Mouse (Mus musculus) liver, embryonic 13.5 days (tissue): ENCODE measurements around the gene Arhgap44. TPM values are rescaled to one million over a fixed set of nuclear protein-coding genes. Genes with fewer than 3 reads are reported as not detected.
A peak's percentile ranks its signal among the peaks of the same experiment; 100 is the strongest.

Experiments
- ATAC-seq: fragments of 200-750 bp; cut with Nextera tagmentation; 2 replicates; pipeline ENCODE4 v1.8.0; 2017; ENCODE audit warnings: low read depth, mild to moderate bottlenecking, moderate number of reproducible peaks, moderate library complexity
- DNase-seq: peaks from one replicate; pipeline ENCODE4 v3.0.0; 2022
- H3K27ac ChIP-seq: fragments of 300-500 bp; sonication (generic); 2 replicates; pipeline ENCODE4 v1.5.1; 2015; ENCODE audit warnings: moderate library complexity, mild to moderate bottlenecking, inconsistent platforms
- H3K27me3 ChIP-seq: fragments of 300-500 bp; sonication (generic); 2 replicates; pipeline ENCODE4 v1.6.1; 2015; ENCODE audit warnings: mild to moderate bottlenecking, inconsistent platforms
- H3K36me3 ChIP-seq: fragments of 300-500 bp; sonication (generic); 2 replicates; pipeline ENCODE4 v1.6.1; 2015; ENCODE audit warnings: mild to moderate bottlenecking, inconsistent platforms
- H3K4me1 ChIP-seq: fragments of 300-500 bp; sonication (generic); replicated peaks from 2 replicates; pipeline ENCODE4 v1.6.1; 2015; ENCODE audit warnings: inconsistent platforms
- H3K4me2 ChIP-seq: fragments of 300-500 bp; sonication (generic); 2 replicates; pipeline ENCODE4 v1.6.1; 2015; ENCODE audit warnings: inconsistent platforms, mild to moderate bottlenecking, moderate library complexity
- H3K4me3 ChIP-seq: fragments of 300-500 bp; sonication (generic); replicated peaks from 2 replicates; pipeline ENCODE4 v1.5.1; 2015; ENCODE audit warnings: mild to moderate bottlenecking, inconsistent platforms
- H3K9ac ChIP-seq: fragments of 300-500 bp; sonication (generic); 2 replicates; pipeline ENCODE4 v1.6.1; 2015; ENCODE audit warnings: mild to moderate bottlenecking, inconsistent platforms
- H3K9me3 ChIP-seq: fragments of 300-500 bp; sonication (generic); replicated peaks from 2 replicates; pipeline ENCODE4 v1.6.1; 2016; ENCODE audit warnings: inconsistent platforms
- WGBS: fragments of 180-500 bp; shearing (Covaris S2); methylation state at CpG from one replicate; pipeline ENCODE4 v1.1.7; 2015; ENCODE audit not compliant: insufficient replicate concordance; 5-methylcytosine and 5-hydroxymethylcytosine counted together
- polyA plus RNA-seq: library from polyadenylated mRNA; unstranded; fragments of >200 nt; fragmentation: Nextera tagmentation; extraction: Ambion mirVana; gene quantifications from 2 replicates; pipeline ENCODE4 v1.2.1, GENCODE M21; 2015

Arhgap44 gene
- polyA plus RNA-seq, 1 experiment from 2014 or later, result 0.66 TPM

DNA sequence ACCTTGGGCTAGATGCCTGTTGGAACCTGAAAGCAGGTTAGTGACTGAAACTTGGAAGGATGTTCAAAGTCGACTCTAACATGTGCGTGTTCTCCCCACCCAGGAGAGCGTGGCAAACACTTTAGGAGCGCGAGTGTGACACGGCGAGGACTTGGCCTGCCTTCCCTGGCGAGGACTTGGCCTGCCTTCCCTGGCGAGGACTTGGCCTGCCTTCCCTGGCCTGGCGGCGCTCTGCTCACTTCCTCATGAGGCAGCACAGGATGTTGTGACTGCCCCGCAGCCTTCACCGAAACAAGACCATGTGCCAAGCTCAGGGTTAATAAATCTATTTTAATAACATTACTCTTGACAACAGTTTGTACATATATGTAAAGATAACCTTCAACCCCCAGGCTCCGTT, 161.0 kb downstream of the Arhgap44 start:
- Histone ChIP-seq H3K36me3 (peaks cover 71% of the 10 kb centered on the region), H3K4me3 (no peak overlapping the region), H3K27me3 (no peaks in the 10 kb centered on the region), H3K9me3 (no peaks in the 10 kb centered on the region), H3K27ac (no peak overlapping the region), H3K4me1 (no peaks in the 10 kb centered on the region), H3K9ac (no peak overlapping the region), H3K4me2 (no peak overlapping the region)
- WGBS, result 82% methylated on average over 14 of the region's 14 CpGs
- ATAC-seq (no peak), DNase-seq (no peak)

DNA sequence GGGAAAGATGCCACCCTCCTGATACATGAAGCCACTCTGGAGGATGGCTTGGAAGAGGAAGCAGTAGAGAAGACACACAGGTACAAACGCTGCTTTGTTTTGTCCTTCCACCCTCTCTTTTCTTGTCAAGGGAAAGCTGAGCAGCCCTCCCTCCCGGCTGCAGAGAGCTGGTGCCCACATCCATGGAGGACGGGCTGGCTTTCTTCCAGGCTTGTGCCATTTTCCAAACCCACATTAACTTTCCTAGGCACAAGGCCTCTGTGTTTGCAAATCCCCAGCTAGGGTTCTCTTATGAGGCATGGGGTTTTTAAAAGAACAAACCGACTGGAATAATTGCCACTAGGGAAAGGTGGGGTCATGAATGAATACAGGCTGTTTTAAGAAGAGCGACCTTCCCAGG, 163.1 kb downstream of the Arhgap44 start:
- H3K4me2 ChIP-seq, result no peak overlapping the region
- H3K4me1 ChIP-seq, result no peaks in the 10 kb centered on the region
- H3K9me3 ChIP-seq, result no peaks in the 10 kb centered on the region
- no peak for DNase-seq
- WGBS, result 82% methylated on average over 5 of the region's 5 CpGs
- no peak overlapping the region for H3K27ac ChIP-seq
- no peak for ATAC-seq
- peaks cover 83% of the 10 kb centered on the region for H3K36me3 ChIP-seq
- H3K9ac ChIP-seq, result no peak overlapping the region
- H3K4me3 ChIP-seq, result no peak overlapping the region
- no peaks in the 10 kb centered on the region for H3K27me3 ChIP-seq

DNA sequence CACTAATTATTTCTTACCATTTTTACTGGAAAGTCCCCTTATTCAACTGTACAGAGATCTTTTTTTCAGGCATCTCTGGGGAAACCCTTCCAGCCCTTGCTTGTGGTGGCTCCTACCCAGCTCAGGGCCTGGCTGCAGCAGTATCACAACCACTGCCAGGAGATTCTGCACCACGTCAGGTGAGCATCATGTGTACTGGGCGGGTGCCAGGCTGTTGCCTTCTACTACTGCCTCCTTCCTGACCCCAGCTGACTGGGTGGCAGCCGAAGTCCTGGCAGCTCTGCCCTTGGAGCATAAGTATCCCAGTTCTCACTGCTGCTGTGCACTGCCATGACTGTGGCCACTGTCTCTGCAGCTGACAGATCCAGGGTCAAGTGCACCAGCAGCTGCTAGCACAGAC, 164.3 kb downstream of the Arhgap44 start:
- Histone ChIP-seq H3K27ac (no peak overlapping the region), H3K4me1 (no peaks in the 10 kb centered on the region), H3K9ac (no peak overlapping the region), H3K9me3 (no peaks in the 10 kb centered on the region), H3K27me3 (no peaks in the 10 kb centered on the region), H3K36me3 (peaks cover 92% of the 10 kb centered on the region), H3K4me3 (no peak overlapping the region), H3K4me2 (no peak overlapping the region)
- no peak for DNase-seq
- WGBS, result 69% methylated on average over 3 of the region's 3 CpGs
- no peak for ATAC-seq

DNA sequence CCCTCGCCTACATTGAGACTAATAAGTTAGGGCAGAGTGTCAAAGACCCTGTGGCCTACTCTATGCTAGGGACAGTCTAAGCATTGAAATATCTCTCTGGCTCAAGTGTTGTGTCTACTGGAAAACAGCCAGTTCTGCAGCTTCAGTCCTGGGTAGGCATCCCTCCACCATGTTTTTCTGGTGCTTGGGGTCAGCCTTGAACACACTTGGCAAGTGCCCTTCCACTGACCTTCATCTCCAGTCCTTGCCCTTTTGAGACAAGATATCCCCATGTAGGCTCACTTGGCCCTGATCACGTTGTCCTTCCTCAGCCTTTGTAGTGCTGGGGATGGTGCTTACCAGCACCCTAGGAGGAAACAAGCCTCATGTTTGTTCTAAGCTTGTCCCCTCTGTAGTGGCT, 174.2 kb downstream of the Arhgap44 start:
- 71% methylated on average over 2 of the region's 2 CpGs for WGBS
- H3K9ac ChIP-seq, result no peak overlapping the region
- ATAC-seq (no peak), DNase-seq (no peak)
- no peaks in the 10 kb centered on the region for H3K27me3 ChIP-seq
- H3K27ac ChIP-seq, result no peak overlapping the region
- no peaks in the 10 kb centered on the region for H3K4me1 ChIP-seq
- H3K4me2 ChIP-seq, result no peak overlapping the region
- no peak overlapping the region for H3K4me3 ChIP-seq
- H3K9me3 ChIP-seq, result no peaks in the 10 kb centered on the region
- H3K36me3 ChIP-seq, result peaks cover 92% of the 10 kb centered on the region

DNA sequence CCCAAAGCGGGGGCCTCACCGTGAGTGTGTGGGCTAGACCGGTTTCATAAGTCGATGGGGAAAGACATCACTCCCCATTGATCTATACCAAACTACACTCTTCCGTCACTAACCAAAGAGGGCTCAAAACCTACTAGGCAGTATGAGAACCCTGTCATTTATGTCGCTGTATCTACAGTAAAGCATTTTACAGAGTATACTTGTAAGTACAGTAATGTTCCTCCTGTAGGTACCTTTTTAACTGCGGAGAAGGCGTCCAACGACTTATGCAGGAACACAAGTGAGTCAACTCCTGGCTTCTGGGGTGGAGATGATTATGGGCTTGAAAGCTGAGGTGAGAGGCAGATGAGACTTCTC, 183.3 kb downstream of the Arhgap44 start:
- H3K27ac ChIP-seq, result 0 out of 2 replicates have a peak overlapping the region, but pooled peaks have one; percentile 44
- WGBS, result 3% methylated on average over 9 of the region's 9 CpGs
- DNase-seq (no peak), ATAC-seq (no peak)
- H3K9me3 ChIP-seq, result no peaks in the 10 kb centered on the region
- H3K9ac ChIP-seq, result peak overlapping the region; percentile 90
- peaks cover 23% of the 10 kb centered on the region for H3K4me1 ChIP-seq
- H3K27me3 ChIP-seq, result no peaks in the 10 kb centered on the region; the same call in 1 of the 2 replicates
- peak overlapping the region; percentile 94 for H3K4me2 ChIP-seq
- H3K4me3 ChIP-seq, result peak overlapping the region; percentile 94
- H3K36me3 ChIP-seq, result peaks cover 31% of the 10 kb centered on the region

DNA sequence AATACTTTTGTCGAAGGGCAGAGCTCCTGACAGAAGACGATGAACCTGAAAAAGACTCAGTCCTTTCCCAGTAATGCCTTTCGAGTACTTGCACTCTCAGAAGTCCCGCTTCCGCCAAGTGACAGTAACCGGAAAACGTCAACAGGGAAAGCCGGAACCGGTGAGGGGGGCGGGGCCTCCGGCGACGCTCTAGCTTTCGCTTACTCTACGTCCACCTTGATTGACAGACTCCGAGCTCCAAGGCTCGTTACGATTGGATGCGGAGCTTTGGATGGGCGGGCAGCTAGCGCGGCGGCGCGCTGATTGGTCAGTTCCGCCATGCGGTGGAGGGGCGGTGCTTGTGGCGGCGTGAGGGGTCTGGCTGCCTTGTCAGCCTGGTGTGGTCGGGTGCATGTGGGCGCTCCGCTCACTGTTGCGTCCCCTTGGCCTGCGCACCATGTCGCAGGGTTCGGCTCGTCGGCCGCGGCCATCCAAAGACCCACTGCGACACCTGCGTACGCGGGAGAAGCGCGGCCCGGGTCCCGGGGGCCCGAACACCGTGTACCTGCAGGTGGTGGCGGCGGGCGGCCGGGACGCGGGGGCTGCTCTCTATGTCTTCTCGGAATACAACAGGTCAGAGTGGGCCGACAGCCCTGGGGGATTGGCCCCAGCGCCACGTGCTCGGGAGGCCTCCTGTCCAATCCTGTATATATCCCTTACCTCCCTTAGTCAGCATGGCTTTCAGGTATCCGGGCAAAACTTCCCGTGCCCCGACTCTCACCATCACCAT, 183.9 kb downstream of the Arhgap44 start, which contains the start of gene Elac2:
Gene Elac2 (plus strand): TSS at position 319 of the 769 bp plus-strand sequence.
- H3K9ac ChIP-seq, result peak within 1 kb of the TSS; percentile 90
- H3K9me3 ChIP-seq, result no peaks in the 10 kb centered on the region
- H3K27ac ChIP-seq, result peak within 1 kb of the TSS; percentile 62
- H3K4me3 ChIP-seq, result peak within 1 kb of the TSS; percentile 94
- H3K36me3 ChIP-seq, result peaks cover 26% of the 10 kb centered on the region
- H3K27me3 ChIP-seq, result peaks cover 3% of the 10 kb centered on the region; the same call in 1 of the 2 replicates
- DNase-seq (peak; percentile 98), ATAC-seq (peak; percentile 99)
- peak within 1 kb of the TSS; percentile 94 for H3K4me2 ChIP-seq
- H3K4me1 ChIP-seq, result peaks cover 23% of the 10 kb centered on the region
- WGBS, result under 1% methylated on average over 65 of the region's 65 CpGs

DNA sequence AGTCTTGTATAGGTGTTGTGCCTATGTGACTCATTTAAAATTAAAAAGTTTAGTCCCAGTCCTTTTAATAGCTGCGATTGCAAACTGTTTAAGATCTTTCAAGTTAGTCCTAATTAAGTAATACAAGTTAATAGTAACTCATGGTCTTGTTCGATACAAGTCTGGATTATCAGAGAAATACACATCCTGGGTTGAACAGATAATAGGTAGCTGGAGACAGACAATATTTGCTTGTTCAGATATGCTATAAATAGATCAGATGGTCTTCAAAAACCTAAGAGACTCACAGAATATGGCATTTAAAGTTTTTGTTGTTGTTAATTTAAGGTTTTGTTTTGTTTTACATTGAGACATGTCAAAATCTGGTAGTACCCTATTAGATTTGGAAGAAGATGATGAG, 190.3 kb downstream of the Arhgap44 start:
- Histone ChIP-seq H3K4me2 (no peak overlapping the region), H3K27ac (no peak overlapping the region), H3K4me3 (no peak overlapping the region), H3K36me3 (no peaks in the 10 kb centered on the region), H3K9ac (no peak overlapping the region), H3K4me1 (peaks cover 12% of the 10 kb centered on the region), H3K27me3 (peaks cover 15% of the 10 kb centered on the region), H3K9me3 (no peaks in the 10 kb centered on the region)
- DNase-seq, result no peak
- 27% methylated on average over 2 of the region's 2 CpGs for WGBS
- ATAC-seq, result peak; percentile 55

DNA sequence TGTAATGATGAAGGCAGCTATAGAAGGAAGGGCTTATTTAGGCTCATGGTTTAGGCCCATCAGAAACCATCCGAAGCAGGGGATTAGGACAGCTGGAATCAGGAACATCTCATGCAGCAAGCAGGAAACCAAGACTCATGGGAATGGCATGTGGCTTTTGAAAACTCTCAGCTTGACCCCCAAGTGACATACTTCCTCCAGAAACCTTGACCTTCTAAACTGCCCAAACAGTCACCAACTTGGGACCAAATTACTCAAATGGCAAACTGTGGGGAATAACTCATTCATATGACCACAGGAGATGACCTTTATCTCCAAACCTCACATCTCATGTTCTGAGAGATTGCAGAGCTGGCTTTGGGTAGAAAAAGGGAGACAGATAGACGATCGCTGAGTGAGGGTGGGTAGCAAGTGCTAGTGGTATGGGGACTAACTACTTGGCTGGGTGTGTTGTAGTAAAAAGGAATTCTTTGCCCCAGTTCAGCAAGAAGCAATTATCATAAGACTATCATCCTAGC, 191.2 kb downstream of the Arhgap44 start:
- ATAC-seq (no peak), DNase-seq (no peak)
- Histone ChIP-seq H3K9ac (no peak overlapping the region), H3K4me2 (no peak overlapping the region), H3K36me3 (no peaks in the 10 kb centered on the region), H3K9me3 (no peaks in the 10 kb centered on the region), H3K27me3 (peaks cover 17% of the 10 kb centered on the region; the same call in 1 of the 2 replicates), H3K27ac (no peak overlapping the region), H3K4me1 (peaks cover 12% of the 10 kb centered on the region), H3K4me3 (no peak overlapping the region)
- WGBS, result 37% methylated on average over 3 of the region's 3 CpGs

DNA sequence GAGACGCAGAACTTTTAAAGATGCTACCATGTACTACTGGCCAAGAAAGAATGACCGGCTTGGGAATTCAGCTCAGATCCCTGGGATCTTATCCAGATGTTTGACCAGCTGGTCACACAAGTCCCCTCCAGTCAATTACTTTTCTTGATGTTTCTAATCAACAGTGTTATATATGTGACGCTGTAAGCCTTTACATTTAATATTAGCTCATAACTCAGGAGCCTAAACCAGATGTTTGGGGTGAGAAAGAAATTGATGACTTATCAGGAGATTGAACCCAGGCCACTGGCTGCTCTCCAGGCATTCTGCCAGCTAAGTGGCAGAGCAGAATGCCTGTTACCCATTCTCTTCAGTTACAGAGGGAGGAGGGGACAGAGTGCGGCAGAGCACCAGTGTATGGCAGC, 193.8 kb downstream of the Arhgap44 start:
- ATAC-seq (no peak), DNase-seq (no peak)
- Histone ChIP-seq H3K4me3 (no peak overlapping the region), H3K36me3 (no peaks in the 10 kb centered on the region), H3K9me3 (no peaks in the 10 kb centered on the region), H3K9ac (no peak overlapping the region), H3K4me1 (peaks cover 23% of the 10 kb centered on the region), H3K4me2 (no peak overlapping the region), H3K27ac (no peak overlapping the region), H3K27me3 (peaks cover 14% of the 10 kb centered on the region; the same call in 1 of the 2 replicates)
- WGBS, result 65% methylated on average over 4 of the region's 4 CpGs

DNA sequence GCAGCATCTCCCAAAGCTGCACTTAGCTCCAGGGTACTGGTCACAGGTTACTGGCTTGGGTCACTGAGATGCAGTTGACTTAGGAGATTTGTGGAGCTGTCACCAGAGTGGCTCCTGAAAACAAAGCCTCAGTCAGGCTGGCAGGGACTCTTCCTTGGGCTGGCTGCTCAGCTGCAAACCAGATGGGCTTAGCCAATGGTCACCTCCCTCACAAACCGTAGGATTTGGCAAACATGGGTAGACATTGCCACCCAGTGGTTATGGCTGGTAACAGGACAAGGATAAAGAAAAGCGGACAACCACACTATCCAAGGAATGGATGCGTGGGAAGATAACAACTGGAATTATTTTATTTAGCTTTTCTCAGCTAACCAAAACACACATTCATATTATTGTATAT, 194.3 kb downstream of the Arhgap44 start:
- WGBS, result 7% methylated on average over 3 of the region's 3 CpGs
- Histone ChIP-seq H3K36me3 (no peaks in the 10 kb centered on the region), H3K9me3 (no peaks in the 10 kb centered on the region), H3K27ac (no peak overlapping the region), H3K4me2 (no peak overlapping the region), H3K4me1 (peaks cover 28% of the 10 kb centered on the region), H3K9ac (no peak overlapping the region), H3K27me3 (peaks cover 13% of the 10 kb centered on the region; the same call in 1 of the 2 replicates), H3K4me3 (no peak overlapping the region)
- ATAC-seq (peak; percentile 39; the same call in 1 of the 2 replicates), DNase-seq (peak; percentile 43)

DNA sequence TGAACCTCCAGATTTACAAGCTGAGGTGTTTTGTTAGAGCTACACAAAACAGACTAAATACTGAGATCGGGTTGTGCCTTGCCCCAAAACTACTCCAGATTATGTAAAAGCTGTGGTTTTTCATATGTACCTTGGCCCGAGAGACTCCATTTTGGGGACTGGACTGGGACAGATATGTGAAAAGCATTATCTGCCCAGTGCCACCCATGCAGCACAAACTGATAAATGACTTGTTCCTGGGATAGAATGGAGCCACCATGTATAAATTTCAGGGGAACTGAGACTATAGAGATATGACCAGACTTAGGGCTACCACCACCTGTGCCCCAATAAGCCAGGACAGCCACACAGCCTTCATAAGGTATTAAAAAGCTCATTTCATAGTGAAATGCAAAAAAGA, 200.1 kb downstream of the Arhgap44 start:
- Histone ChIP-seq H3K9ac (no peak overlapping the region), H3K27me3 (peaks cover 33% of the 10 kb centered on the region), H3K4me2 (no peak overlapping the region), H3K4me3 (no peak overlapping the region), H3K27ac (peak overlapping the region; percentile 65), H3K4me1 (peaks cover 41% of the 10 kb centered on the region), H3K36me3 (no peaks in the 10 kb centered on the region), H3K9me3 (no peaks in the 10 kb centered on the region)
- DNase-seq (peak; percentile 66), ATAC-seq (peak; percentile 98)
- WGBS, result 17% methylated on average over 2 of the region's 2 CpGs
